Mouse (Mus musculus): ENCODE data around the gene Nhlrc1. TPM values are rescaled to one million over a fixed set of nuclear protein-coding genes. Genes with fewer than 3 reads are reported as not detected.

Nhlrc1 gene
- polyA plus RNA-seq, 1 experiment from 2014 or later = 5.7 TPM

DNA sequence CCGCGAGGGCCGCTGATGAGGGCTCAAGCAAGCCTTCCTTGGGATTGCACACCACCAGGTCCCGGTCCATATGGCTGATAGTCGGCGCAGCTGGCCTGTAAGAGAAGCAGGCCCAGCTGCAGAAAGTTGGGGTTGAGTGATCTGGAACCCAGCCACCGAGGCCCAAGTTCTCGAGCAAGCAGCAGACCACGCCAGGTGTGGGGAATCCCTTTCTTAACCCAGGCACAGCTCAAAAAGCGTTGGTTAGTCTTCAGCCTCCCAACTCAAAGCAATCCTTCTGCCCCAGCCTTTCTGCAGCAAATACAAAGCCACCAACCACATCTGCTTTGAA lies 29.9 kb upstream of the Nhlrc1 start, which contains the start of gene Tpmt:
Tpmt (minus strand) TSS at position 121 of the 331 bp plus-strand sequence.
- Histone ChIP-seq H3K36me3 (ENCODE audit: control insufficient read depth, insufficient read depth, low read length) (no peaks in the 10 kb centered on the region), H3K9ac (ENCODE audit: low read length) (peak within 1 kb of the TSS; percentile 72), H3K9me3 (ENCODE audit: control insufficient read depth, low read length) (no peaks in the 10 kb centered on the region), H3K4me2 (ENCODE audit: low read depth) (peak within 1 kb of the TSS; percentile 91), H3K4me1 (ENCODE audit: control insufficient read depth, insufficient read depth, low read length) (peaks cover 11% of the 10 kb centered on the region), H3K27ac (ENCODE audit: low read depth, low read length) (0 out of 2 replicates have a peak within 1 kb of the TSS, but pooled peaks have one; percentile 63), H3K4me3 (ENCODE audit: low read depth, low read length) (peak within 1 kb of the TSS; percentile 83), H3K27me3 (ENCODE audit: control insufficient read depth, insufficient read depth, low read length) (no peaks in the 10 kb centered on the region)
- no peak for DNase-seq (ENCODE audit: low spot score)
- no peak for ATAC-seq (ENCODE audit: insufficient read depth, low FRiP score, low TSS enrichment)
- 17% methylated on average over 10 of the region's 10 CpGs for WGBS

DNA sequence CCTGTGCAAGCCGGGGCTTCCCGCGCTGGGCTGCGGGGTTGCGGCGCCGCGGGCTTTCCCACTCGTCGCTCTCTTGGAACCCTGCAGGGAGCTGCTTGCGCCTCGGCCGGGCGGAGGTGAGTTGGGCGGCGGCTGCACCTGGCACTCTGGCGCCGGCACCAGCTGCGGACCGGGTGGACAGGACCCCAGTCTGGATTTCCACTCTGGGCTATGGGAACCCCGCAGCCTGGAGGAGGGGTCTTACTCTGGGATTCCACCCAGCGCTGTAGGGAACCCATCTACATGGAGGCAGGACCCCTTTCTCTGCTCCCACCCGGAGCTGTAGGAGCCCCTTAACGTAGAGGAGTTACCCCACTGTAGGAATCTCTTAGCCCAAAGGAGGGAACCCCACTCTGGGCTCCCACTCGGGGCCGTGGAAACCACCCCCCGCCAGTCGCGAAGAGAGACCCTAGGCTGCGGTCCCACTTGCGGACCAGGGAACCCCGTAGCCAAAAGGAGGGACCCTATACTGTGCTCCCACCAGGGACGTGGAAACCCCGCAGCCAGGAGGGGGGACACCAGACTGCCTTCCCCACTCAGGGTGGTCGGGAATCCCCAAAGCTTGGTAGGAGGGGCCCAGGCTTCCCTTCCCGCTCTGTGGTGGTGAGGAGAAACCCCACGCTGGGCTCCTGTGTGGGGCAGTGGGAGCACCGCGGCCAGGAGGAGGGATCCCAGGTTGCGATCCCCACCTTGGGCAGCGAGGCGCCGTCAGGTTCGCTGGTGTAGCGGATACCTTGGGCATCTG lies 29.4 kb upstream of the Nhlrc1 start:
- peak; percentile 20 for DNase-seq (ENCODE audit: low spot score)
- WGBS = under 1% methylated on average over 44 of the region's 45 CpGs

DNA sequence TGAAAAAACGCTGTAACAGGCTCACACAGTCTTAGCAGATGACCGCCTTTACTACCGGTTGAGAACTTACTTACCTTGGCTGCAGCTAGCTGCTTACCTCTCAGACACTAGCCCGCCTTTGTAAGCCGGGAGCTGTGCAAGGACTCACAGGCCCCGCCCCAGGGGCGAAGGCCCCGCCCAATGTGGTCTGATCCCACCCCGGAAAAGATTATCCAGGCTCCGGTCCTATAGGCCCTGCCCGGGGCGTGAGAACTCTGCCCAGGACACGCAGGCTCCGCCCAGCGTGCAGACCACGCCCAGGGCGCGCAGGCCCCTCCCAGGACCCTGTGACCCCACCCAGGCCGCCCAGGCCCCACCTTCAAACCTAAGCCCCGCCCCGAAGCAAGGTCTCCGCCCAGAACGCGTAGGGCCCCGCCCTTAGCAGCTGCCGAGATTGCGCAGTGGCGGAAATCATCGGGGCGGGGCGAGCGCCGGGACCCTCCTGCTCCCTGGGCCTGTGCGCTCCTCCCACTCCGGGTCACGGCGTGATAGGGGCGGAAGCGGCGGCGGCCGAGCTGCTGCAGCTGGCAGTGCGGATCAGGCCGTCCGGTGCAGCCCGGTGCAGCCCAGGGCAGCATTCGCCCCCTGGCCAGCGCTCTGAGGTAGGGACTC lies 28.5 kb upstream of the Nhlrc1 start, which contains the start of gene Kdm1b:
Kdm1b (plus strand) TSS at position 470 of the 651 bp plus-strand sequence.
- Histone ChIP-seq H3K4me3 (ENCODE audit: low read depth, low read length) (peak within 1 kb of the TSS; percentile 83), H3K9me3 (ENCODE audit: control insufficient read depth, low read length) (no peaks in the 10 kb centered on the region), H3K36me3 (ENCODE audit: control insufficient read depth, insufficient read depth, low read length) (no peaks in the 10 kb centered on the region), H3K27ac (ENCODE audit: low read depth, low read length) (0 out of 2 replicates have a peak within 1 kb of the TSS, but pooled peaks have one; percentile 63), H3K4me1 (ENCODE audit: control insufficient read depth, insufficient read depth, low read length) (peaks cover 11% of the 10 kb centered on the region), H3K9ac (ENCODE audit: low read length) (peak within 1 kb of the TSS; percentile 72), H3K27me3 (ENCODE audit: control insufficient read depth, insufficient read depth, low read length) (no peaks in the 10 kb centered on the region), H3K4me2 (ENCODE audit: low read depth) (peak within 1 kb of the TSS; percentile 91)
- peak; percentile 96 for ATAC-seq (ENCODE audit: insufficient read depth, low FRiP score, low TSS enrichment)
- peak; percentile 99 for DNase-seq (ENCODE audit: low spot score)
- under 1% methylated on average over 47 of the region's 48 CpGs for WGBS

More for the DNA sequence above, 29.4 kb upstream of the Nhlrc1 start:
- Histone ChIP-seq H3K4me2 (ENCODE audit: low read depth) (peak overlapping the region; percentile 91), H3K9ac (ENCODE audit: low read length) (peak overlapping the region; percentile 72), H3K36me3 (ENCODE audit: control insufficient read depth, insufficient read depth, low read length) (no peaks in the 10 kb centered on the region), H3K27me3 (ENCODE audit: control insufficient read depth, insufficient read depth, low read length) (no peaks in the 10 kb centered on the region), H3K9me3 (ENCODE audit: control insufficient read depth, low read length) (no peaks in the 10 kb centered on the region), H3K27ac (ENCODE audit: low read depth, low read length) (0 out of 2 replicates have a peak overlapping the region, but pooled peaks have one; percentile 63), H3K4me1 (ENCODE audit: control insufficient read depth, insufficient read depth, low read length) (peaks cover 11% of the 10 kb centered on the region), H3K4me3 (ENCODE audit: low read depth, low read length) (peak overlapping the region; percentile 83)
- ATAC-seq (ENCODE audit: insufficient read depth, low FRiP score, low TSS enrichment) = peak; percentile 32

DNA sequence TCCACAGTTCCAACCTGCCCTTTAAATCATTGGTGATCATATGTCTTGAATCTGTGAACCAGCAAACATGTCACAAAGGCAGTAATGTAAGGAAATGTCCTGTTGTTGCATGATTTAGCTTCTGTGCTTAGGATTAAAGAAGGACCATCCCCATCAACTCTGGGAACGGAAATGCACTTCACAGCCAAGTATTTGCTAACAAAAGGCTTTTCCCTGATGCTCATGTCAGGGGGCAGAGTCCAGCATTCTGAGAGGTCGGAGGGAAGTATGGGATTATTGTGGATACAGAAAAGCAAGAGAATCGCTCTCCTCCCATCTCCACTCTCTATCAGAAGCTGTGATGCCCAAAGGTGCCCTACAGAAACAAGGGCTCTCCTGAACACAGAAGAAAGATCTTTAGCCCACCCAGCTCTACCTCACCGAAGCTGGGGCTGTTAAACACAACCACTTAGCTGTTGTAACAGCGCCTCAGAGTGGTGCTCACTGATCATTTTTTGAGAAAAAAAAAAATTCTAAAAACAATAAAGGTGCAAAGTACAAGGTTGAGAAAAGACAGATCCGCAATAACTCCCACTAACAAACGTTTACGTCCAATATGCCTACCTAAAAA lies 27.5 kb upstream of the Nhlrc1 start:
- no peak for DNase-seq (ENCODE audit: low spot score)
- no peak overlapping the region for H3K27ac ChIP-seq (ENCODE audit: low read depth, low read length)
- 60% methylated on average over 8 of the region's 8 CpGs for WGBS
- H3K9me3 ChIP-seq (ENCODE audit: control insufficient read depth, low read length) = no peaks in the 10 kb centered on the region
- peak overlapping the region; percentile 15; the same call in 1 of the 2 replicates for H3K9ac ChIP-seq (ENCODE audit: low read length)
- no peaks in the 10 kb centered on the region for H3K27me3 ChIP-seq (ENCODE audit: control insufficient read depth, insufficient read depth, low read length)
- H3K4me3 ChIP-seq (ENCODE audit: low read depth, low read length) = peak overlapping the region; percentile 83
- no peaks in the 10 kb centered on the region for H3K36me3 ChIP-seq (ENCODE audit: control insufficient read depth, insufficient read depth, low read length)
- no peak for ATAC-seq (ENCODE audit: insufficient read depth, low FRiP score, low TSS enrichment)
- peak overlapping the region; percentile 91 for H3K4me2 ChIP-seq (ENCODE audit: low read depth)
- peaks cover 11% of the 10 kb centered on the region for H3K4me1 ChIP-seq (ENCODE audit: control insufficient read depth, insufficient read depth, low read length)

DNA sequence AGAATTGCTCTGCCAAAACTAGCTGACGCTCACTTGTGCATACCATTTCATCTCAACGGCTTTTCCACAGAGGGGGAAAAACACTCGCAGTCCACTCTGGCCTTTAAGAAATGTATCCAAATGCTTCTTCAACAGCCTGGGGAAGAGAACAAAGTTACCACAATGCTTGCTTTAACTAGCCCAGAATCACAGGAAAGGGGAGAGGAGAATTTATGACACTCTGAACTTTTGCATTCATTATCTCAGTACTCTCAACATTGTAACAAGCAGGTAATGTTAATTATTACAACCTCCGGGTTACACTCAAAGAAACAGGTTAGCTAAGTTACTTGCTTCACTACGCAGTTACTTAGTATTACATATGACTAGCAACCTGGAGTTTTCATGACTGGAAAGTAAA lies 25.4 kb upstream of the Nhlrc1 start:
- 95% methylated on average over 5 of the region's 5 CpGs for WGBS
- no peak for DNase-seq (ENCODE audit: low spot score)
- H3K9ac ChIP-seq (ENCODE audit: low read length) = no peak overlapping the region
- no peaks in the 10 kb centered on the region for H3K27me3 ChIP-seq (ENCODE audit: control insufficient read depth, insufficient read depth, low read length)
- H3K27ac ChIP-seq (ENCODE audit: low read depth, low read length) = no peak overlapping the region
- no peak overlapping the region for H3K4me2 ChIP-seq (ENCODE audit: low read depth)
- H3K9me3 ChIP-seq (ENCODE audit: control insufficient read depth, low read length) = no peaks in the 10 kb centered on the region
- no peaks in the 10 kb centered on the region for H3K36me3 ChIP-seq (ENCODE audit: control insufficient read depth, insufficient read depth, low read length)
- H3K4me1 ChIP-seq (ENCODE audit: control insufficient read depth, insufficient read depth, low read length) = peaks cover 11% of the 10 kb centered on the region
- no peak for ATAC-seq (ENCODE audit: insufficient read depth, low FRiP score, low TSS enrichment)
- H3K4me3 ChIP-seq (ENCODE audit: low read depth, low read length) = no peak overlapping the region

DNA sequence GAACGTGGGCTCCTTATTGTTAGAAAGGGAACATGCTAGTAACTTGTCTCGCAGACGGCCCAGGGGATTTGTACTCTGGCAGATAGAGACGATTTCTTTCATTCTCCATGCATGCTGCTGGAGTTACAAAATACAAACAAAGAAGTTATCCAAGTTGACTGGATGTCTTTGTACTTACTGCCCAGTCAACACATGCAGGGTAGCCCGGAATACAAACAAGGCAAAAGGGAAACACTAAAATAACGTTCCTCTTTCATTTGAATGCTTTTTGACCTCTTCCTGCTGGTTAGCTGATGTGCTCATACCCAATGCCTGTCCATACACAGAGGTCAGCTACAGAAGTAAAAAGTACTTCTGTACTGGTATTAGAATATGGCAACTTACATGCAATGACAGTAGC lies 23.3 kb upstream of the Nhlrc1 start:
- H3K9ac ChIP-seq (ENCODE audit: low read length) = no peak overlapping the region
- no peaks in the 10 kb centered on the region for H3K27me3 ChIP-seq (ENCODE audit: control insufficient read depth, insufficient read depth, low read length)
- WGBS = 85% methylated on average over 6 of the region's 6 CpGs
- DNase-seq (ENCODE audit: low spot score) (no peak), ATAC-seq (ENCODE audit: insufficient read depth, low FRiP score, low TSS enrichment) (no peak)
- no peaks in the 10 kb centered on the region for H3K36me3 ChIP-seq (ENCODE audit: control insufficient read depth, insufficient read depth, low read length)
- H3K27ac ChIP-seq (ENCODE audit: low read depth, low read length) = no peak overlapping the region
- no peak overlapping the region for H3K4me3 ChIP-seq (ENCODE audit: low read depth, low read length)
- H3K4me2 ChIP-seq (ENCODE audit: low read depth) = no peak overlapping the region
- peaks cover 3% of the 10 kb centered on the region; the same call in 1 of the 2 replicates for H3K4me1 ChIP-seq (ENCODE audit: control insufficient read depth, insufficient read depth, low read length)
- no peaks in the 10 kb centered on the region for H3K9me3 ChIP-seq (ENCODE audit: control insufficient read depth, low read length)

DNA sequence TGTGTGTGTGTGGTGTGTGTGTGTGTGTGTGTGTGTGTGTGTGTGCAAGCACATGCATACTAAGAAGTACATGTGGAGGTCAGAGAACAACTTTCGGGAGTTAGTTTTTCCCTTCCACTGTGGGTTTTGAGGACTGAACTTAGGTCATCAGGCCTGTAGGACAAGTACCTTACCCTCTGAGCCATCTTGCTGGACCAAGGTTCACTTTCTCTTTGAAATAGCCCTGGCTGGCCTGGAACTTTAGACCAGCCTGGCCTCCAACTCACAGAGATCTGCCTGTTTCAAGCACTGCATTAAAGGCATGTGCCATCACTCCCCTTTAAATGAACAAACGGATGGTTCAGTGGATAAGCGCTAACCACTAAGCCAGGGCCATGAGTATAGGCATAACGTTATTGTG lies 19.0 kb upstream of the Nhlrc1 start:
- WGBS = 89% methylated on average over 4 of the region's 4 CpGs
- no peaks in the 10 kb centered on the region for H3K9me3 ChIP-seq (ENCODE audit: control insufficient read depth, low read length)
- ATAC-seq (ENCODE audit: insufficient read depth, low FRiP score, low TSS enrichment) = no peak

DNA sequence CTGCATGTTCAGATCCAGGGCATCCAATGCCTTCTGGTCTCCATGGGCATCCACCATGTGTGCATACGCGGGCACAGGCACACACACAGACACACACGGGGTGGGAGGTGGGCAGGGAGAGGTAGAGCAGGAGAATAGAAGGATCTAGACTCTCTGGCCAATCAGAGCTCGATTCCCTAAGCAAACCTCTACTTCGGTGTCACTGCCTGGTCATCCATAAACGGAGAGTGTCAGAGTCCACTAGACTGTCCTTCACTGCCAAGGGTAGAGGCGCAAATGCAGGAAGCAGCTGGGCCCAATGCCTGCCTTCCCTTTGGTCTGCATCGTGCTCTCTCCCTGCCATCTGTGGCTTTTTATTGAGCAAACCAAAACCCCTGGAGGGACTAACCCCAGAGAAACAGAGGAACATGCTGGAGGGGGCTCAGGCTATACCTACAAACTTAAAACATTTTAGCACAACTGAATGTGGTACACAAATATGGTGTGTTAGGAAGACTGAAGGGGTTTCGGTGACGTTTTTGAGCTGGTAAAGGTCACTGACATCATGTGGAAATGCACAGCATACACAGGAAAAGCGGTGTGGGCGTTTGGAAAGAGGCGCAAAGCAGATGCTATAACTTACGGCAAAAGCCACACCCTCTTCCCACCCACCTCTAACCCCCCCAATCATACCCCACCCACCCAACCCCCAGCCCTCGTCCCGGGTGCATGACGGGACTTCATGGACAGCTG lies 15.9 kb upstream of the Nhlrc1 start:
- H3K4me2 ChIP-seq (ENCODE audit: low read depth) = no peak overlapping the region
- no peaks in the 10 kb centered on the region for H3K4me1 ChIP-seq (ENCODE audit: control insufficient read depth, insufficient read depth, low read length)
- H3K9me3 ChIP-seq (ENCODE audit: control insufficient read depth, low read length) = no peaks in the 10 kb centered on the region
- no peak overlapping the region for H3K4me3 ChIP-seq (ENCODE audit: low read depth, low read length)
- H3K27ac ChIP-seq (ENCODE audit: low read depth, low read length) = no peak overlapping the region
- H3K9ac ChIP-seq (ENCODE audit: low read length) = no peak overlapping the region
- 88% methylated on average over 17 of the region's 17 CpGs for WGBS
- ATAC-seq (ENCODE audit: insufficient read depth, low FRiP score, low TSS enrichment) (no peak), DNase-seq (ENCODE audit: low spot score) (no peak)
- H3K36me3 ChIP-seq (ENCODE audit: control insufficient read depth, insufficient read depth, low read length) = no peaks in the 10 kb centered on the region
- H3K27me3 ChIP-seq (ENCODE audit: control insufficient read depth, insufficient read depth, low read length) = no peaks in the 10 kb centered on the region

More for the DNA sequence above, 19.0 kb upstream of the Nhlrc1 start:
- Histone ChIP-seq H3K27me3 (ENCODE audit: control insufficient read depth, insufficient read depth, low read length) (no peaks in the 10 kb centered on the region), H3K4me1 (ENCODE audit: control insufficient read depth, insufficient read depth, low read length) (no peaks in the 10 kb centered on the region), H3K4me2 (ENCODE audit: low read depth) (no peak overlapping the region), H3K27ac (ENCODE audit: low read depth, low read length) (no peak overlapping the region), H3K36me3 (ENCODE audit: control insufficient read depth, insufficient read depth, low read length) (no peaks in the 10 kb centered on the region), H3K9ac (ENCODE audit: low read length) (no peak overlapping the region), H3K4me3 (ENCODE audit: low read depth, low read length) (no peak overlapping the region)
- DNase-seq (ENCODE audit: low spot score) = no peak

Measured in neural tube, embryonic 11.5 days (tissue).